Mouse (Mus musculus): ENCODE measurements around the gene Dld. TPM values are rescaled to one million over a fixed set of nuclear protein-coding genes. Genes with fewer than 3 reads are reported as not detected.

The Dld gene
- total and polyA plus RNA-seq, 3 experiments: 10.7 to 214 (median 146) TPM

DNA sequence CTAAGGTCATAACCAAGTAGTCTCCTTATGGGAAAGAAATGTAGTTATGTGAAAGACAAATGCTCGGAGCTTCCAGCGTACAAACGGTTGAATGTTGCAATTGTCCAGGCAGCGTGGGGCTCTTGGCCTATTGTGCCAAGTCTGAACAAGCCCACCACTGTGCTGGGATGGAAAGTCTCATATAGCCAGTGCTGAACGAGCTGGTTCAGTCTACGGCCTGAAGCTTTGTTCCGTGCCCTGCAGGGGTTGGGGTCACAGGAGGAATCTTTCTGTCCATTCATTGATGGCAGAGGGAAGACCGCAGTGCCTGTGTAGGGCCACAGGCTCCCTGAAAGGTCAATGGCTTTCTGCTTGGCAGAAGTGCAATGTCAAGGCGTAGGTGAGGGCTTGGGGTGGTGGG is 40.6 kb downstream of the Dld start:
- ATAC-seq (ENCODE audit: extremely low read depth, insufficient number of reproducible peaks, low FRiP score, poor library complexity, severe bottlenecking) (no peak), DNase-seq (ENCODE audit: low spot score) (no peak)
- no peak overlapping the region for H3K4me3 ChIP-seq (ENCODE audit: low read depth, low read length)
- TF ChIP-seq CTCF (IDR thresholded peaks at IDR 0.05; ENCODE audit: low read depth, low read length) (no peak), POLR2AphosphoS5 (IDR thresholded peaks at IDR 0.05; ENCODE audit: insufficient replicate concordance, low read depth, low read length) (no peak), GATA2 (IDR thresholded peaks at IDR 0.05; ENCODE audit: borderline replicate concordance, low read depth, low read length) (no peak), TAL1 (conservative IDR thresholded peaks at IDR 0.05; ENCODE audit: low read depth, low read length) (no peak)
- H3K36me3 ChIP-seq (replicated peaks): no peaks in the 10 kb centered on the region
- H3K27me3 ChIP-seq (ENCODE audit: insufficient read depth, low read length): peaks cover 11% of the 10 kb centered on the region
- no peaks in the 10 kb centered on the region; the same call in 1 of the 2 replicates for H3K4me1 ChIP-seq (ENCODE audit: insufficient read depth, low read depth, low read length)
- H3K9me3 ChIP-seq (replicated peaks): no peaks in the 10 kb centered on the region

DNA sequence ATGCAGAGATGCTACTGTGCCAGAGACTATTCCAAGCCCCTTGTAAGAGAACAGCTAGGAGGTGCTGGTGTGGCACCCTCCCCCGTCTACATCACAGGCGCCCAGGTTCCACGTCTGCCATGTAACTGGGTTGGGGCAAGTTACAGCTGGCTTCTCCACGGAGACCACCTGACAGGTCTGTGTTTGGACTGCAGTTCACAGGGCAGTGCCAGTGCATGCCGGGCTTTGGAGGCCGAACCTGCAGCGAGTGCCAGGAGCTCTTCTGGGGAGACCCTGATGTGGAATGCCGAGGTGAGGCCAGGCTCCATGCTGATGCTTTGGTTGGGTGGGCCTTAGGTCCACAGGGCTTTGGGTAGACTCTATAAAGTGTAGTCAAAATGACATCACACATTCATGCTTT is 43.5 kb downstream of the Dld start:
- Histone ChIP-seq H3K4me3 (ENCODE audit: low read depth, low read length) (no peak overlapping the region), H3K36me3 (replicated peaks) (no peaks in the 10 kb centered on the region), H3K9me3 (replicated peaks) (no peaks in the 10 kb centered on the region), H3K27me3 (ENCODE audit: insufficient read depth, low read length) (peaks cover 11% of the 10 kb centered on the region), H3K4me1 (ENCODE audit: insufficient read depth, low read depth, low read length) (no peaks in the 10 kb centered on the region)
- DNase-seq (ENCODE audit: low spot score) (no peak), ATAC-seq (ENCODE audit: extremely low read depth, insufficient number of reproducible peaks, low FRiP score, poor library complexity, severe bottlenecking) (no peak)
- TF ChIP-seq POLR2AphosphoS5 (IDR thresholded peaks at IDR 0.05; ENCODE audit: insufficient replicate concordance, low read depth, low read length): no peak
- no peak for TF ChIP-seq GATA2 (IDR thresholded peaks at IDR 0.05; ENCODE audit: borderline replicate concordance, low read depth, low read length)
- no peak for TF ChIP-seq GATA1 (IDR thresholded peaks at IDR 0.05; ENCODE audit: borderline replicate concordance, low read length)
- TF ChIP-seq TAL1 (conservative IDR thresholded peaks at IDR 0.05; ENCODE audit: low read depth, low read length): no peak
- no peak for TF ChIP-seq CTCF (IDR thresholded peaks at IDR 0.05; ENCODE audit: low read depth, low read length)

DNA sequence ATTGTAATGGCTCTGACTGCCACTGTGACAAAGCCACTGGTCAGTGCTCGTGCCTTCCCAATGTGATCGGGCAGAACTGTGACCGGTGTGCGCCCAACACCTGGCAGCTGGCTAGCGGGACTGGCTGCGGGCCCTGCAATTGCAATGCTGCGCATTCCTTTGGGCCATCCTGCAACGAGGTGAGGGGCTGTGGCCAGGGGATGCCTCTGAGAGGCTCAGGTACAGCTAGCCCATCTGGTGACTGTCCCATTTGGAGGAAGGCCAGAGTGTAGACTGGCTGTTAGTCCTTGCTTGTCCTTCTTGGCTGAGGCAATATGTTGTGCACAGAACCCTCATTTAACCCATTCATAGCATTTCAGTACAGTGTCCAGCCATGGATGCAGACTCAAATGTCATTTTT is 44.2 kb downstream of the Dld start:
- ATAC-seq (ENCODE audit: extremely low read depth, insufficient number of reproducible peaks, low FRiP score, poor library complexity, severe bottlenecking) (no peak), DNase-seq (ENCODE audit: low spot score) (no peak)
- H3K27me3 ChIP-seq (ENCODE audit: insufficient read depth, low read length): peaks cover 11% of the 10 kb centered on the region
- no peaks in the 10 kb centered on the region for H3K36me3 ChIP-seq (replicated peaks)
- TF ChIP-seq GATA2 (IDR thresholded peaks at IDR 0.05; ENCODE audit: borderline replicate concordance, low read depth, low read length) (no peak), TAL1 (conservative IDR thresholded peaks at IDR 0.05; ENCODE audit: low read depth, low read length) (no peak), POLR2AphosphoS5 (IDR thresholded peaks at IDR 0.05; ENCODE audit: insufficient replicate concordance, low read depth, low read length) (no peak), CTCF (IDR thresholded peaks at IDR 0.05; ENCODE audit: low read depth, low read length) (no peak), GATA1 (IDR thresholded peaks at IDR 0.05; ENCODE audit: borderline replicate concordance, low read length) (no peak)
- no peaks in the 10 kb centered on the region for H3K9me3 ChIP-seq (replicated peaks)
- H3K4me1 ChIP-seq (ENCODE audit: insufficient read depth, low read depth, low read length): no peaks in the 10 kb centered on the region
- no peak overlapping the region for H3K4me3 ChIP-seq (ENCODE audit: low read depth, low read length)

DNA sequence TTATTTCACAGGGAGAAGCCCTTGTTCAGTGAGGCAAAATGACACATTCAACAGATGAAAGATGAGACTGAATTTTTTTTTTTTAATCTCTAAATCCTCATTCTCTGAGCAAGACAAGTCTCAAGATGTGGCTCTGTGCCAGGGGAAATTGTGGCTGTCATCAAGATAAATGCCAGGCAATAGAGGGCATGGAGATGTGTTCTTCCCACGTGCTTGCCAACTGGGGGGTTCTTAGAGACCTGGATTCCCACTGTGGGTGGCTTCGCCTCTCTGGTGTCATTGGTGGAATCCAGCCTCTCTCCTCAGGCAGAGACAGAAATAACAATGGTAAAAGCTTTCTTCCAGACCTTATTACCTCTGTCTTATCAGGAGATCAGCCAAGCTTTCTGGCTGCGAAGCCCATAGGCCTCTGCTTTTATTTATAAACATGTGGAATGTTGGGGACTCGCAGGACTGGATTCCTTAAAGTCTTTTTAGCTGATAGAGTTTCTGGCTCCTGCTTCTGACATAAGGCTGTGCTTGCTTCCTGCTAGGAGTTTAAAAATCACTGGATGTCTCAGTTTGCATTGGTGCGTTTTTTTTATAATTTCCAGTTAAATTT is 45.1 kb downstream of the Dld start:
- no peaks in the 10 kb centered on the region for H3K36me3 ChIP-seq (replicated peaks)
- no peaks in the 10 kb centered on the region for H3K9me3 ChIP-seq (replicated peaks)
- H3K4me1 ChIP-seq (ENCODE audit: insufficient read depth, low read depth, low read length): no peaks in the 10 kb centered on the region
- ATAC-seq (ENCODE audit: extremely low read depth, insufficient number of reproducible peaks, low FRiP score, poor library complexity, severe bottlenecking) (no peak), DNase-seq (ENCODE audit: low spot score) (no peak)
- TF ChIP-seq POLR2AphosphoS5 (IDR thresholded peaks at IDR 0.05; ENCODE audit: insufficient replicate concordance, low read depth, low read length) (no peak), GATA1 (IDR thresholded peaks at IDR 0.05; ENCODE audit: borderline replicate concordance, low read length) (no peak), CTCF (IDR thresholded peaks at IDR 0.05; ENCODE audit: low read depth, low read length) (no peak), GATA2 (IDR thresholded peaks at IDR 0.05; ENCODE audit: borderline replicate concordance, low read depth, low read length) (no peak), TAL1 (conservative IDR thresholded peaks at IDR 0.05; ENCODE audit: low read depth, low read length) (no peak)
- no peak overlapping the region for H3K4me3 ChIP-seq (ENCODE audit: low read depth, low read length)
- peaks cover 8% of the 10 kb centered on the region; the same call in 1 of the 2 replicates for H3K27me3 ChIP-seq (ENCODE audit: insufficient read depth, low read length)

DNA sequence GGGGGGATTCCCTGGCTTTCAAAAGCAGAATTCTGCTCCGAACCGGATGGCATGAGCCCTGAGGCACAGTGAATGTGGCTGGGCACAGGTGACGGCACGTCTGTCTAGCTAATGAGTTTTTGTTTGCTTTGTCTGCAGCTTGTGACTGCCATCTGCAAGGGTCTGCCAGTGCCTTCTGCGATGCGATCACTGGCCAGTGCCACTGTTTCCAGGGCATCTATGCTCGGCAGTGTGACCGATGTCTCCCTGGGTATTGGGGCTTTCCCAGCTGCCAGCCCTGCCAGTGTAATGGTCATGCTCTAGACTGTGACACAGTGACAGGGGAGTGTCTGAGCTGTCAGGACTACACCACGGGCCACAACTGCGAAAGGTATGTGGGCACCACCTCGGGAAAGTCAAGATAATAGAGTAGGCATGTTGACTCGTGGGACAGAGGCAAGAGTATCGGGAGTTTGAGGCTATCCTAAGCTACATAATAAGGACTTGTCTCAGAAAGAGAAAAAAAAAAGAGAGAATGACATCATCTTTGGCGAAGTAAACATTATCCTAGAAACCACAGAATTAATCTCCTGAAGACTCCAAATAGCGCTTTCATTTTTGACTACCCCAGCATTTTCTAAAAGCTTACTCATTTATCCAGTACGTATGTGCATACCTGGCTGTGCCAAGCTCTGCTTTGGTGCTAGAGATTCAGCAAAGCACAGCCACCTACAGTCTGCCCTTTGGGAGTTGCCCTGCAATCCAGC is 48.3 kb downstream of the Dld start:
- TF ChIP-seq GATA2 (IDR thresholded peaks at IDR 0.05; ENCODE audit: borderline replicate concordance, low read depth, low read length) (no peak), POLR2AphosphoS5 (IDR thresholded peaks at IDR 0.05; ENCODE audit: insufficient replicate concordance, low read depth, low read length) (no peak), TAL1 (conservative IDR thresholded peaks at IDR 0.05; ENCODE audit: low read depth, low read length) (no peak), GATA1 (IDR thresholded peaks at IDR 0.05; ENCODE audit: borderline replicate concordance, low read length) (no peak), CTCF (IDR thresholded peaks at IDR 0.05; ENCODE audit: low read depth, low read length) (no peak)
- Histone ChIP-seq H3K9me3 (replicated peaks) (no peaks in the 10 kb centered on the region), H3K4me3 (ENCODE audit: low read depth, low read length) (no peak overlapping the region), H3K27me3 (ENCODE audit: insufficient read depth, low read length) (peaks cover 5% of the 10 kb centered on the region; the same call in 1 of the 2 replicates), H3K4me1 (ENCODE audit: insufficient read depth, low read depth, low read length) (no peaks in the 10 kb centered on the region), H3K36me3 (replicated peaks) (no peaks in the 10 kb centered on the region)
- ATAC-seq (ENCODE audit: extremely low read depth, insufficient number of reproducible peaks, low FRiP score, poor library complexity, severe bottlenecking) (no peak), DNase-seq (ENCODE audit: low spot score) (no peak)

DNA sequence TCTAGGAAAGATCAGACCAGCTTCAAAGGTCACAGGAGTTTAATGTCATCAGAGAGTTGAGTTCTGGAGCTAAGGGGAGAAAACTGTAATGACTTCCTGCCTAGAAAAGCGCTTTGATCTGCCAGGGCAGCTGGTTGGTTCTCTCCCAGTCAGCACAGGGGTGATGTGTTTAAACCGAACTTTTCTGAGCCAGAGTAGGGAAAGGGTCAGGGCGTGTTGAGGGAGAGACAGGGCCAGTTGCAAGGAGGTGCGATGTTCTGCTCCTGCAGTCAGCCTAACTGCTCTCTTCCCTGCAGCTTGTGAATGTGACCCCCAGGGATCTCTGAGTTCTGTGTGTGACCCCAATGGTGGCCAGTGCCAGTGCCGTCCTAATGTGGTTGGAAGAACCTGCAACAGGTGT is 49.0 kb downstream of the Dld start:
- Histone ChIP-seq H3K4me3 (ENCODE audit: low read depth, low read length) (no peak overlapping the region), H3K9me3 (replicated peaks) (no peaks in the 10 kb centered on the region), H3K4me1 (ENCODE audit: insufficient read depth, low read depth, low read length) (no peaks in the 10 kb centered on the region), H3K36me3 (replicated peaks) (no peaks in the 10 kb centered on the region), H3K27me3 (ENCODE audit: insufficient read depth, low read length) (peaks cover 6% of the 10 kb centered on the region; the same call in 1 of the 2 replicates)
- TF ChIP-seq GATA2 (IDR thresholded peaks at IDR 0.05; ENCODE audit: borderline replicate concordance, low read depth, low read length) (no peak), CTCF (IDR thresholded peaks at IDR 0.05; ENCODE audit: low read depth, low read length) (no peak), TAL1 (conservative IDR thresholded peaks at IDR 0.05; ENCODE audit: low read depth, low read length) (no peak), GATA1 (IDR thresholded peaks at IDR 0.05; ENCODE audit: borderline replicate concordance, low read length) (no peak), POLR2AphosphoS5 (IDR thresholded peaks at IDR 0.05; ENCODE audit: insufficient replicate concordance, low read depth, low read length) (no peak)
- no peak for ATAC-seq (ENCODE audit: extremely low read depth, insufficient number of reproducible peaks, low FRiP score, poor library complexity, severe bottlenecking)
- no peak for DNase-seq (ENCODE audit: low spot score)
